Mouse (Mus musculus) bone marrow, adult 2 months (tissue): ENCODE data around the gene Nudt4. TPM values are rescaled to one million over a fixed set of nuclear protein-coding genes. Genes with fewer than 3 reads are reported as not detected.
A peak's percentile ranks its signal among the peaks of the same experiment; 100 is the strongest.

ENCODE experiments used
- H3K27ac ChIP-seq: fragments of 200-500 bp; 2 replicates; pipeline ENCODE4 v1.5.1; 2012; ENCODE audit warnings: low read depth, mild to moderate bottlenecking, control low read depth, inconsistent platforms, low read length; ENCODE audit not compliant: control insufficient read depth, poor library complexity, insufficient read depth
- H3K4me1 ChIP-seq: fragments of 200-500 bp; 2 replicates; pipeline ENCODE4 v1.6.1; 2011; ENCODE audit warnings: low read length; ENCODE audit not compliant: control insufficient read depth, insufficient read depth
- H3K4me3 ChIP-seq: fragments of 200-500 bp; replicated peaks from 2 replicates; pipeline ENCODE3; 2011; ENCODE audit warnings: mild to moderate bottlenecking, low read depth, low read length, control low read depth; ENCODE audit not compliant: control insufficient read depth
- CTCF ChIP-seq: fragments of 200-500 bp; IDR thresholded peaks from 2 replicates; pipeline ENCODE4 v1.5.1; 2011; ENCODE audit warnings: low read length, control low read depth; ENCODE audit not compliant: control insufficient read depth, insufficient read depth
- POLR2A ChIP-seq: fragments of 200-500 bp; IDR thresholded peaks from 2 replicates; pipeline ENCODE4 v1.6.1; 2011; ENCODE audit warnings: low read depth, mild to moderate bottlenecking, control low read depth, low read length, borderline replicate concordance; ENCODE audit not compliant: control insufficient read depth
- WGBS: fragments of 180-500 bp; shearing (Covaris S2); methylation state at CpG from one replicate; pipeline ENCODE4 v1.1.7; 2018; 5-methylcytosine and 5-hydroxymethylcytosine counted together
- polyA plus RNA-seq: library from polyadenylated mRNA; stranded (reverse); fragments of >200 nt; gene quantifications from 2 replicates; pipeline ENCODE4 v1.2.4, GENCODE M21; 2011; ENCODE audit warnings: low replicate concordance; ENCODE audit not compliant: missing spikeins, insufficient read depth, insufficient read length

The Nudt4 gene
- polyA plus RNA-seq, 1 experiment, result 95.9 TPM

- peaks cover 1% of the 10 kb centered on the region; the same call in 1 of the 2 replicates for H3K4me1 ChIP-seq
- under 1% methylated on average over 65 of the region's 65 CpGs for WGBS
- peak overlapping the region; percentile 82 for H3K4me3 ChIP-seq
- H3K27ac ChIP-seq, result peak overlapping the region; percentile 97
- TF ChIP-seq CTCF (no peak), POLR2A (no peak)
Measured at GRCm38 (mm10) chr10:95562859-95563841, 796 bp downstream of the Nudt4 start.

DNA sequence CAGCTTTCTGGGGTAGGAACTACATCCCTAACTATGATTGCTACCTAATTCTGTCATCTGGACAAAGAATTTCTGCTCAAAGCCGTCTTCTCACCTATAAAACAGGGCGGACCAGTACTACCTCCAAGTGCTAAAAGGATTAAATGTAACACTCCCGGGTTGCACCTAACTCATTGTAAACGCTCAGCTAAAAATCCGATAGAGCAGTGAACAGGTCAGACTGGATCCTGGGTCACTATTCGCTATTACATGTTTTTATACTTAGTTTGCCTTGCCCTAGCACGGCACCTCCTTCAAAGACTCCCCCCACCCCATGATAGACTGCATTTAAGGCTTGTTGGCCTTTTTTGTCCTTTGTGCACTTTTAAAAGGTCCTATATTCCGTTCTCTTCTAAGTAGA, 1.6 kb downstream of the Nudt4 start:
- H3K27ac ChIP-seq, result peak overlapping the region; percentile 24; the same call in 1 of the 2 replicates
- WGBS, result 35% methylated on average over 8 of the region's 8 CpGs
- TF ChIP-seq CTCF (no peak), POLR2A (no peak)
- H3K4me3 ChIP-seq, result peak overlapping the region; percentile 82
- H3K4me1 ChIP-seq, result peaks cover 1% of the 10 kb centered on the region; the same call in 1 of the 2 replicates

- H3K4me1 ChIP-seq, result peaks cover 1% of the 10 kb centered on the region; the same call in 1 of the 2 replicates
- peak overlapping the region; percentile 52 for H3K4me3 ChIP-seq
- 67% methylated on average over 7 of the region's 7 CpGs for WGBS
- H3K27ac ChIP-seq, result no peak overlapping the region
- TF ChIP-seq POLR2A (no peak), CTCF (no peak)
Measured at GRCm38 (mm10) chr10:95561616-95562015, 2.3 kb downstream of the Nudt4 start.

- no peak overlapping the region for H3K27ac ChIP-seq
- 86% methylated on average over 9 of the region's 9 CpGs for WGBS
- peak overlapping the region; percentile 40 for H3K4me3 ChIP-seq
- H3K4me1 ChIP-seq, result no peaks in the 10 kb centered on the region; the same call in 1 of the 2 replicates
- no peak for TF ChIP-seq POLR2A
- TF ChIP-seq CTCF, result no peak
Measured at GRCm38 (mm10) chr10:95560394-95560983, 3.5 kb downstream of the Nudt4 start.

GRCm38 (mm10) chr10:95559426-95559825, 4.5 kb downstream of the Nudt4 start:
- no peaks in the 10 kb centered on the region; the same call in 1 of the 2 replicates for H3K4me1 ChIP-seq
- 82% methylated on average over 7 of the region's 7 CpGs for WGBS
- no peak overlapping the region for H3K4me3 ChIP-seq

GRCm38 (mm10) chr10:95557337-95557828, 6.6 kb downstream of the Nudt4 start:
- 87% methylated on average over 5 of the region's 5 CpGs for WGBS
- Histone ChIP-seq H3K4me3 (no peak overlapping the region), H3K27ac (no peak overlapping the region), H3K4me1 (peaks cover 2% of the 10 kb centered on the region; the same call in 1 of the 2 replicates)
- TF ChIP-seq CTCF, result peak; percentile 74
- TF ChIP-seq POLR2A, result no peak

More at GRCm38 (mm10) chr10:95559426-95559825, 4.5 kb downstream of the Nudt4 start:
- H3K27ac ChIP-seq, result no peak overlapping the region
- TF ChIP-seq CTCF, result no peak

DNA sequence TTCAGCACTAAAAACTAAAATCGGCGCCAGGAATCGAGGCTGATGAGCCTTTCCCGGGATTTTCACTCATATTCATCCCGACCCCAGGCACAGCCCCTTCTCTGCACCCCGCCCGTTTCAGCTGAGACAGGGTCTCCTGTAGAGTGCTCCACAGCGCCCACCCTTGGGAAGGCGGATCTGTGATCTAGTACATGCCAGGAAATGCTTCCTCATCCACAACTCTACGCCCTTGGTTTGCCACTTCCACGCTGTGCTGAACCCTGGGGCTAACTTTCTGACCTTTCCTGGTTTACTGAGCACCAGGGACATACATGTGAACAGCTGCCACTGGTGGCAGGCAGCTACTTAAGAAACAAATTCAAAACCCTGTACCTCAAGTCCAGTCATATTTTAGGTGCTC, 8.1 kb downstream of the Nudt4 start:
- peaks cover 2% of the 10 kb centered on the region; the same call in 1 of the 2 replicates for H3K4me1 ChIP-seq
- TF ChIP-seq CTCF (no peak), POLR2A (no peak)
- no peak overlapping the region for H3K27ac ChIP-seq
- WGBS, result 89% methylated on average over 11 of the region's 11 CpGs
- no peak overlapping the region for H3K4me3 ChIP-seq

GRCm38 (mm10) chr10:95552326-95552725, 11.6 kb downstream of the Nudt4 start:
- TF ChIP-seq CTCF (no peak), POLR2A (no peak)
- Histone ChIP-seq H3K4me3 (no peak overlapping the region), H3K4me1 (peaks cover 2% of the 10 kb centered on the region; the same call in 1 of the 2 replicates), H3K27ac (no peak overlapping the region)
- WGBS, result 91% methylated on average over 3 of the region's 3 CpGs
